Comparison of ENCODE assay signal across 21 mouse cellular contexts in genomic region chr4:148758863-148759262, GRCm38 (mm10). TPM values are rescaled to one million over a fixed set of nuclear protein-coding genes. Genes with fewer than 3 reads are reported as not detected.
A peak's percentile ranks its signal among the peaks of the same experiment; 100 is the strongest.
DNase-seq lines count a peak whose midpoint lies in the region; ATAC-seq lines count a peak whose summit lies in the region.
"Had no signal": no experiment of that assay in that cellular context is flagged by ENCODE, and none has a peak within 500 bp of the region (broad histone marks: within the 10 kb centered on the region; RNA-seq: fewer than 3 reads in every experiment).

No protein-coding gene starts in this region.

- no peaks in the 10 kb centered on the region for H3K36me3 ChIP-seq in midbrain, embryonic 13.5 days
- H3K36me3 ChIP-seq: forebrain, embryonic 12.5 days; G1E; limb, embryonic 15.5 days; midbrain, embryonic 15.5 days; neural tube, embryonic 15.5 days had no signal

- no peak overlapping the region for H3K27ac ChIP-seq in midbrain, embryonic 13.5 days
- H3K27ac ChIP-seq: forebrain, embryonic 12.5 days; limb, embryonic 15.5 days; midbrain, embryonic 15.5 days; neural tube, embryonic 15.5 days had no signal

- 43% methylated on average over 4 of the region's 4 CpGs for WGBS in midbrain, embryonic 13.5 days

- peaks cover 4% of the 10 kb centered on the region; the same call in 1 of the 2 replicates for H3K27me3 ChIP-seq in midbrain, embryonic 13.5 days
- H3K27me3 ChIP-seq: limb, embryonic 15.5 days; midbrain, embryonic 15.5 days; neural tube, embryonic 15.5 days had no signal

- H3K9ac ChIP-seq in midbrain, embryonic 13.5 days (replicated peaks), result no peak overlapping the region
- H3K9ac ChIP-seq: forebrain, embryonic 12.5 days; limb, embryonic 15.5 days; midbrain, embryonic 15.5 days; neural tube, embryonic 15.5 days had no signal

- no peak overlapping the region for H3K4me3 ChIP-seq in midbrain, embryonic 13.5 days (replicated peaks)
- H3K4me3 ChIP-seq: forebrain, embryonic 12.5 days; limb, embryonic 15.5 days; megakaryocyte, embryonic 14.5 days; midbrain, embryonic 15.5 days; neural tube, embryonic 15.5 days had no signal

- peak; percentile 26; the same call in 1 of the 2 replicates for ATAC-seq in megakaryocyte progenitor cell, adult 5-6 weeks (replicated peaks; ENCODE audit: poor library complexity)
- no peak for ATAC-seq in midbrain, embryonic 13.5 days
- no peak for ATAC-seq in frontal cortex, adult (ENCODE audit: low TSS enrichment)
- ATAC-seq: midbrain, embryonic 15.5 days had no signal

- no peaks in the 10 kb centered on the region for H3K9me3 ChIP-seq in midbrain, embryonic 13.5 days
- H3K9me3 ChIP-seq: forebrain, embryonic 12.5 days; G1E; limb, embryonic 15.5 days; midbrain, embryonic 15.5 days; neural tube, embryonic 15.5 days had no signal

- DNase-seq in kidney, adult 11 months, result peak; percentile 16
- no peak for DNase-seq in kidney, adult 18-20 months
- DNase-seq in lung, postnatal 10 days, result peak; percentile 49
- DNase-seq in lung, postnatal 14 days, result no peak
- DNase-seq in R1 (ENCODE audit: low read depth, low spot score), result peak; percentile 53
- DNase-seq: cerebellum, adult 18-20 months; cerebellum, postnatal 25 days; gastrocnemius, postnatal 25 days; kidney, adult 8-10 months; layer of hippocampus, postnatal 36 days; spleen, adult 18-20 months; thymus, postnatal 36 days had no signal

- H3K4me1 ChIP-seq in midbrain, embryonic 13.5 days (replicated peaks), result no peaks in the 10 kb centered on the region
- H3K4me1 ChIP-seq: forebrain, embryonic 12.5 days; limb, embryonic 15.5 days; megakaryocyte, embryonic 14.5 days; midbrain, embryonic 15.5 days; neural tube, embryonic 15.5 days had no signal

- H3K4me2 ChIP-seq in midbrain, embryonic 13.5 days (replicated peaks), result no peak overlapping the region
- H3K4me2 ChIP-seq: forebrain, embryonic 12.5 days; limb, embryonic 15.5 days; midbrain, embryonic 15.5 days; neural tube, embryonic 15.5 days had no signal

RNA-seq across cellular contexts. Expression of gene Casz1, which starts 45.4 kb away (rescaled TPM):
- total RNA-seq in megakaryocyte progenitor cell, adult 5-6 weeks (2015), result 4.7 and 5.5 TPM in 2 replicates
- 2.4 and 3.5 TPM in 2 replicates for total RNA-seq in megakaryocyte progenitor cell, adult 5-6 weeks (2017)
- polyA plus RNA-seq in midbrain, embryonic 13.5 days (2015; fragmentation: Nextera tagmentation; extraction: Ambion mirVana), result 2.7 and 3.8 TPM in 2 replicates

Comparison
In these comparisons a context has a peak if more than half of its experiments do, and no peak if none do; other contexts are left out.
1. DNase-seq: peak in kidney, adult 11 months (single experiment), lung, postnatal 10 days (single experiment) and R1 (single experiment); none in kidney, adult 18-20 months (single experiment) and lung, postnatal 14 days (single experiment).